Mouse (Mus musculus): ENCODE measurements around the gene Nf1.

Nf1 gene

GRCm38 (mm10) chr11:79527739-79528384 is 188.4 kb downstream of the Nf1 start:
- no peak for DNase-seq (ENCODE audit: low spot score in 2 of 2)

GRCm38 (mm10) chr11:79528601-79529000 is 189.1 kb downstream of the Nf1 start:
- DNase-seq (ENCODE audit: low spot score in 2 of 2): no peak

- DNase-seq (ENCODE audit: low spot score in 2 of 2): no peak
Measured at GRCm38 (mm10) chr11:79529226-79529625, 189.7 kb downstream of the Nf1 start.

- DNase-seq (ENCODE audit: low spot score in 2 of 2): no peak
Measured at GRCm38 (mm10) chr11:79529736-79530135, 190.2 kb downstream of the Nf1 start.

- no peak for DNase-seq (ENCODE audit: low spot score in 2 of 2)
Measured at GRCm38 (mm10) chr11:79530333-79530761, 190.9 kb downstream of the Nf1 start, which contains the start of the genes Evi2 and Evi2a. Evi2 (minus strand) TSS chr11:79530589. Evi2a (minus strand) TSS chr11:79530609.

GRCm38 (mm10) chr11:79530774-79531173 is 191.3 kb downstream of the Nf1 start:
- no peak for DNase-seq (ENCODE audit: low spot score in 2 of 2)

- DNase-seq (ENCODE audit: low spot score in 2 of 2): no peak
Measured at GRCm38 (mm10) chr11:79531485-79531884, 192.0 kb downstream of the Nf1 start.

- DNase-seq (ENCODE audit: low spot score in 2 of 2): no peak
Measured at GRCm38 (mm10) chr11:79533311-79533710, 193.8 kb downstream of the Nf1 start.

GRCm38 (mm10) chr11:79533950-79534690 is 194.6 kb downstream of the Nf1 start:
- DNase-seq (ENCODE audit: low spot score in 2 of 2): peak in 1 of 2 experiments; percentile 15

GRCm38 (mm10) chr11:79535554-79535953 is 196.1 kb downstream of the Nf1 start:
- DNase-seq (ENCODE audit: low spot score in 2 of 2): no peak

GRCm38 (mm10) chr11:79536293-79536692 is 196.8 kb downstream of the Nf1 start:
- DNase-seq (ENCODE audit: low spot score in 2 of 2): no peak

GRCm38 (mm10) chr11:79552622-79553021 is 213.1 kb downstream of the Nf1 start:
- no peak for DNase-seq (ENCODE audit: low spot score in 2 of 2)

GRCm38 (mm10) chr11:79560536-79560935 is 221.0 kb downstream of the Nf1 start:
- no peak for DNase-seq (ENCODE audit: low spot score in 2 of 2)

- no peak for DNase-seq (ENCODE audit: low spot score in 2 of 2)
Measured at GRCm38 (mm10) chr11:79563493-79563892, 224.0 kb downstream of the Nf1 start.

GRCm38 (mm10) chr11:79566947-79567346 is 227.5 kb downstream of the Nf1 start:
- no peak for DNase-seq (ENCODE audit: low spot score in 2 of 2)

- no peak for DNase-seq (ENCODE audit: low spot score in 2 of 2)
Measured at GRCm38 (mm10) chr11:79568197-79568911, 228.9 kb downstream of the Nf1 start.

- no peak for DNase-seq (ENCODE audit: low spot score in 2 of 2)
Measured at GRCm38 (mm10) chr11:79570319-79570718, 230.8 kb downstream of the Nf1 start.

GRCm38 (mm10) chr11:79573836-79574235 is 234.3 kb downstream of the Nf1 start:
- DNase-seq (ENCODE audit: low spot score in 2 of 2): no peak

- no peak for DNase-seq (ENCODE audit: low spot score in 2 of 2)
Measured at GRCm38 (mm10) chr11:79575383-79576073, 236.0 kb downstream of the Nf1 start.

GRCm38 (mm10) chr11:79577741-79578140 is 238.2 kb downstream of the Nf1 start:
- DNase-seq (ENCODE audit: low spot score in 2 of 2): peak; percentile 57 to 82

- DNase-seq (ENCODE audit: low spot score in 2 of 2): no peak
Measured at GRCm38 (mm10) chr11:79580660-79581059, 241.2 kb downstream of the Nf1 start.

- DNase-seq (ENCODE audit: low spot score in 2 of 2): no peak
Measured at GRCm38 (mm10) chr11:79581257-79581656, 241.8 kb downstream of the Nf1 start.

All from cerebellum, postnatal 4 days (tissue).